Mouse (Mus musculus) B cell, adult 2 months (primary cell): ENCODE results near the gene Prdx1.

ENCODE experiments used
- DNase-seq, 2 experiments: peaks; one replicate each; pipeline ENCODE4 v3.0.0; 2022

Prdx1 gene

GRCm38 (mm10) chr4:116731077-116731476, 45.7 kb downstream of the Prdx1 start:
- no peak for DNase-seq

GRCm38 (mm10) chr4:116732355-116732754, 47.0 kb downstream of the Prdx1 start:
- no peak for DNase-seq

GRCm38 (mm10) chr4:116734996-116735395, 49.7 kb downstream of the Prdx1 start:
- DNase-seq = no peak

DNA sequence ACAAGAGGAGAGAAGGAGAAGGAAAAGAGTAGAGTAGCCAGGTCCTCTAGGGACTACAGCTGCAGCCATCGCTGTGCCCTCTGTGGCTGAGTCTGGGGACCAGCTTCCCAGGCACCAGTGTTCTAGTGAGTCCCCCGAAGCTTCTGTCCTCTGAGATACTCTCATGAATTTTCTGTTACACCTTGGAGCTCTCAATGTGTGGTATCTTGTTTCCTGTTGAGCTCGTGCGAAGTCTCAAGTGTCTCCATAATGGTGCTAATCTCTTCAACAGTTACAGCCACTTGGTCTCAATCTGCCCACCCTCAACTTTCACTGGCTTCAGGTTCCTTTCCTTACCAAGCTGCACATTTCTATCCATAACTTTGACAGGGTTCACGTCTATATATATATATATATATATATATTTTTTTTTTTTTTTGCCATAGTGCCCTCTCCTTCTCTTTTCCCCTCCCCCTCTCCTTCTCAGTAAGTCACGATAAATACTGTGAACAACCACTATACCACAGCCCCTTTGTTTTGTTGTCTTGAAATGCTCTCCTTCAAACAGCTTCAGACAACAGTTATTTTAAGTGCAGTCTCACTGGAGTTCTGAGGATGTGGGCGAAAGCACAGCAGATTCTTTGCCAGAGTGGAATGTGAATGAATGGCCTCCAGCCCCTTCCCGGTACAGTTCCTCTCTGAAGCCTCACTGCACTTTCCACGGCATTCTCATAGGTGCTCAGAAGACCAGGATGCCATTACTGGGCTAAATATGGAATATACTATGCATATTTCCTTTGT, 53.8 kb downstream of the Prdx1 start:
- DNase-seq = no peak

GRCm38 (mm10) chr4:116749750-116750149, 64.4 kb downstream of the Prdx1 start:
- DNase-seq = no peak
